Mouse (Mus musculus): Measurements from ENCODE around the gene Ihh. TPM values are rescaled to one million over a fixed set of nuclear protein-coding genes. Genes with fewer than 3 reads are reported as not detected.

The Ihh gene
- polyA plus RNA-seq, 1 experiment, result 0.10 TPM

GRCm38 (mm10) chr1:74964494-74965215 lies 13.2 kb upstream of the Ihh start:
- Histone ChIP-seq H3K27me3 (replicated peaks) (peaks cover 44% of the 10 kb centered on the region), H3K36me3 (replicated peaks; ENCODE audit: low read length) (no peaks in the 10 kb centered on the region), H3K4me1 (peaks cover 17% of the 10 kb centered on the region), H3K4me3 (replicated peaks) (no peak overlapping the region), H3K9me3 (no peaks in the 10 kb centered on the region)
- TF ChIP-seq GATA1 (IDR thresholded peaks at IDR 0.05; ENCODE audit: borderline replicate concordance, low read length) (no peak), FLI1 (IDR thresholded peaks at IDR 0.05; ENCODE audit: low read length) (no peak)

DNA sequence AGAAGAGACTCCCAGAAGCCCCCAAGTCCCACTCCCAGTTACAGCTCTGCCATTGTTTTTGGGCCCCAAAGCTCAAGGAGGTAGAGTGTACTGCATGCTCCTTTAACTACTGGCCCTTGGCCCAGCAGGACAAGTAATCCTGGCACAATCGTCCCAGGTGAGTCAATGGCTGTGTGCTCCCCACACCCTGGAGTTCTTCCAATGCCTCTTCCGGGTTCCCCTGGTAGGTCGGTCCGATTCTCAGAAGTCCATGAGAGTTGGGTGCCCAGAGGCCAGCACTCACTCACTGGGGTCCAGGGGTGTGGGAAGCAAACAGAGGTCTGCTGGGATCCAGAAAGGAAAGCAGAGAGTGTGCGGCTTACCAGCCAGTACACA lies 11.4 kb upstream of the Ihh start:
- TF ChIP-seq FLI1 (IDR thresholded peaks at IDR 0.05; ENCODE audit: low read length) (no peak), GATA1 (IDR thresholded peaks at IDR 0.05; ENCODE audit: borderline replicate concordance, low read length) (no peak)
- Histone ChIP-seq H3K9me3 (no peaks in the 10 kb centered on the region), H3K4me3 (replicated peaks) (no peak overlapping the region), H3K4me1 (peaks cover 2% of the 10 kb centered on the region), H3K27me3 (replicated peaks) (peaks cover 49% of the 10 kb centered on the region), H3K36me3 (replicated peaks; ENCODE audit: low read length) (no peaks in the 10 kb centered on the region)

- no peaks in the 10 kb centered on the region for H3K9me3 ChIP-seq
- no peak overlapping the region for H3K4me3 ChIP-seq (replicated peaks)
- H3K4me1 ChIP-seq, result no peaks in the 10 kb centered on the region; the same call in 1 of the 2 replicates
- H3K36me3 ChIP-seq (replicated peaks; ENCODE audit: low read length), result no peaks in the 10 kb centered on the region
- no peak for TF ChIP-seq GATA1 (IDR thresholded peaks at IDR 0.05; ENCODE audit: borderline replicate concordance, low read length)
- TF ChIP-seq FLI1 (IDR thresholded peaks at IDR 0.05; ENCODE audit: low read length), result no peak
- H3K27me3 ChIP-seq (replicated peaks), result peaks cover 51% of the 10 kb centered on the region
These were observed 10.8 kb upstream of the Ihh start for GRCm38 (mm10) chr1:74962126-74962852.

- TF ChIP-seq FLI1 (IDR thresholded peaks at IDR 0.05; ENCODE audit: low read length) (no peak), GATA1 (IDR thresholded peaks at IDR 0.05; ENCODE audit: borderline replicate concordance, low read length) (no peak)
- no peaks in the 10 kb centered on the region; the same call in 1 of the 2 replicates for H3K4me1 ChIP-seq
- H3K36me3 ChIP-seq (replicated peaks; ENCODE audit: low read length), result no peaks in the 10 kb centered on the region
- H3K9me3 ChIP-seq, result no peaks in the 10 kb centered on the region
- no peak overlapping the region for H3K4me3 ChIP-seq (replicated peaks)
- H3K27me3 ChIP-seq (replicated peaks), result peaks cover 56% of the 10 kb centered on the region
These were observed 10.2 kb upstream of the Ihh start for GRCm38 (mm10) chr1:74961722-74962121.

GRCm38 (mm10) chr1:74960059-74960458 lies 8.6 kb upstream of the Ihh start:
- TF ChIP-seq GATA1 (IDR thresholded peaks at IDR 0.05; ENCODE audit: borderline replicate concordance, low read length), result no peak
- no peaks in the 10 kb centered on the region for H3K36me3 ChIP-seq (replicated peaks; ENCODE audit: low read length)

GRCm38 (mm10) chr1:74950576-74951490 lies 639 bp downstream of the Ihh start:
- no peaks in the 10 kb centered on the region for H3K36me3 ChIP-seq (replicated peaks; ENCODE audit: low read length)
- no peaks in the 10 kb centered on the region for H3K9me3 ChIP-seq
- peaks cover 35% of the 10 kb centered on the region for H3K4me1 ChIP-seq
- peaks cover 94% of the 10 kb centered on the region for H3K27me3 ChIP-seq (replicated peaks)
- no peak overlapping the region for H3K4me3 ChIP-seq (replicated peaks)
- no peak for TF ChIP-seq GATA1 (IDR thresholded peaks at IDR 0.05; ENCODE audit: borderline replicate concordance, low read length)
- no peak for TF ChIP-seq FLI1 (IDR thresholded peaks at IDR 0.05; ENCODE audit: low read length)

More at GRCm38 (mm10) chr1:74960059-74960458, 8.6 kb upstream of the Ihh start:
- Histone ChIP-seq H3K27me3 (replicated peaks) (peaks cover 61% of the 10 kb centered on the region), H3K4me1 (no peaks in the 10 kb centered on the region; the same call in 1 of the 2 replicates), H3K4me3 (replicated peaks) (no peak overlapping the region), H3K9me3 (no peaks in the 10 kb centered on the region)

- H3K36me3 ChIP-seq (replicated peaks; ENCODE audit: low read length), result no peaks in the 10 kb centered on the region
- peaks cover 35% of the 10 kb centered on the region for H3K4me1 ChIP-seq
- H3K4me3 ChIP-seq (replicated peaks), result no peak overlapping the region
- TF ChIP-seq FLI1 (IDR thresholded peaks at IDR 0.05; ENCODE audit: low read length) (no peak), GATA1 (IDR thresholded peaks at IDR 0.05; ENCODE audit: borderline replicate concordance, low read length) (no peak)
- H3K27me3 ChIP-seq (replicated peaks), result peaks cover 96% of the 10 kb centered on the region
- H3K9me3 ChIP-seq, result no peaks in the 10 kb centered on the region
These were observed 1.4 kb downstream of the Ihh start for GRCm38 (mm10) chr1:74950066-74950465.

- no peaks in the 10 kb centered on the region for H3K36me3 ChIP-seq (replicated peaks; ENCODE audit: low read length)
- H3K4me3 ChIP-seq (replicated peaks), result no peak overlapping the region
- peaks cover 94% of the 10 kb centered on the region for H3K27me3 ChIP-seq (replicated peaks)
- H3K4me1 ChIP-seq, result peaks cover 35% of the 10 kb centered on the region
- H3K9me3 ChIP-seq, result no peaks in the 10 kb centered on the region
- TF ChIP-seq GATA1 (IDR thresholded peaks at IDR 0.05; ENCODE audit: borderline replicate concordance, low read length) (no peak), FLI1 (IDR thresholded peaks at IDR 0.05; ENCODE audit: low read length) (no peak)
These were observed 1.8 kb downstream of the Ihh start for GRCm38 (mm10) chr1:74949666-74950050.

GRCm38 (mm10) chr1:74948784-74949665 lies 2.4 kb downstream of the Ihh start:
- H3K36me3 ChIP-seq (replicated peaks; ENCODE audit: low read length), result no peaks in the 10 kb centered on the region
- H3K4me1 ChIP-seq, result peaks cover 35% of the 10 kb centered on the region
- H3K9me3 ChIP-seq, result no peaks in the 10 kb centered on the region
- H3K27me3 ChIP-seq (replicated peaks), result peaks cover 95% of the 10 kb centered on the region
- H3K4me3 ChIP-seq (replicated peaks), result peak overlapping the region; percentile 83
- TF ChIP-seq GATA1 (IDR thresholded peaks at IDR 0.05; ENCODE audit: borderline replicate concordance, low read length) (no peak), FLI1 (IDR thresholded peaks at IDR 0.05; ENCODE audit: low read length) (no peak)
